Mouse (Mus musculus) adrenal gland (tissue): ENCODE data around the gene Grik4.

ENCODE experiments used
- intact Hi-C: fragments of 180-260 bp; cut with DNase I; formaldehyde crosslinking; loops from one replicate; pipeline ENCODE4 v1.15.1; 2025

Grik4 gene

GRCm38 (mm10) chr9:42757012-42757640 is 187.2 kb downstream of the Grik4 start:
- intact Hi-C loops: no loop called here

- intact Hi-C loops: no loop called here
Observed at GRCm38 (mm10) chr9:42754699-42755098, 189.6 kb downstream of the Grik4 start.

GRCm38 (mm10) chr9:42751160-42751559 is 193.1 kb downstream of the Grik4 start:
- intact Hi-C loops: no loop called here

GRCm38 (mm10) chr9:42750176-42750575 is 194.1 kb downstream of the Grik4 start:
- intact Hi-C loops: no loop called here

- intact Hi-C loops: no loop called here
Observed at GRCm38 (mm10) chr9:42745982-42746381, 198.3 kb downstream of the Grik4 start.

- intact Hi-C loops: no loop called here
Observed at GRCm38 (mm10) chr9:42742385-42742784, 201.9 kb downstream of the Grik4 start.

- intact Hi-C loops: no loop called here
Observed at GRCm38 (mm10) chr9:42736697-42737335, 207.5 kb downstream of the Grik4 start.

- intact Hi-C loops: no loop called here
Observed at GRCm38 (mm10) chr9:42735086-42735485, 209.2 kb downstream of the Grik4 start.

GRCm38 (mm10) chr9:42732731-42733318 is 211.5 kb downstream of the Grik4 start:
- intact Hi-C loops: no loop called here

- intact Hi-C loops: no loop called here
Observed at GRCm38 (mm10) chr9:42728472-42728871, 215.8 kb downstream of the Grik4 start.

GRCm38 (mm10) chr9:42727661-42728060 is 216.6 kb downstream of the Grik4 start:
- intact Hi-C loops: no loop called here

- intact Hi-C loops: no loop called here
Observed at GRCm38 (mm10) chr9:42727186-42727585, 217.1 kb downstream of the Grik4 start.

- intact Hi-C loops: no loop called here
Observed at GRCm38 (mm10) chr9:42724099-42724498, 220.2 kb downstream of the Grik4 start.

GRCm38 (mm10) chr9:42722501-42722900 is 221.8 kb downstream of the Grik4 start:
- intact Hi-C loops: no loop called here

- intact Hi-C loops: no loop called here
Observed at GRCm38 (mm10) chr9:42721718-42722117, 222.6 kb downstream of the Grik4 start.

- intact Hi-C loops: no loop called here
Observed at GRCm38 (mm10) chr9:42721146-42721545, 223.1 kb downstream of the Grik4 start.

- intact Hi-C loops: no loop called here
Observed at GRCm38 (mm10) chr9:42713912-42714311, 230.4 kb downstream of the Grik4 start.

GRCm38 (mm10) chr9:42705848-42706247 is 238.4 kb downstream of the Grik4 start:
- intact Hi-C loops: no loop called here

GRCm38 (mm10) chr9:42703191-42703854 is 241.0 kb downstream of the Grik4 start:
- intact Hi-C loops: no loop called here

- intact Hi-C loops: no loop called here
Observed at GRCm38 (mm10) chr9:42702231-42703132, 241.8 kb downstream of the Grik4 start.

- intact Hi-C loops: no loop called here
Observed at GRCm38 (mm10) chr9:42701729-42702128, 242.6 kb downstream of the Grik4 start.
